Mouse (Mus musculus) ES-E14 (cell line): ENCODE results near the gene Anapc5. TPM values are rescaled to one million over a fixed set of nuclear protein-coding genes. Genes with fewer than 3 reads are reported as not detected.

Source experiments
- DNase-seq: peaks from one replicate; pipeline ENCODE4 v3.0.0-alpha.2; 2013; ENCODE audit warnings: low read depth, low spot score
- H3K27ac ChIP-seq: 2 replicates; pipeline ENCODE4 v1.5.1; 2012; ENCODE audit warnings: low read depth, mild to moderate bottlenecking, low read length, moderate library complexity, mixed read lengths; ENCODE audit not compliant: poor library complexity, insufficient read depth, severe bottlenecking
- H3K36me3 ChIP-seq: 2 replicates; pipeline ENCODE4 v1.6.1; 2012; ENCODE audit warnings: mild to moderate bottlenecking, low read length, moderate library complexity, mixed read lengths; ENCODE audit not compliant: control insufficient read depth, poor library complexity, insufficient read depth, severe bottlenecking
- H3K4me1 ChIP-seq, 2 experiments: fragments of 150-350 bp in 1 of 2; sonication (generic) in 1 of 2; 2 replicates each; pipeline ENCODE4 v1.6.1; 2012; ENCODE audit warnings: low read length in 2 of 2, mild to moderate bottlenecking in 1 of 2, mixed read lengths in 1 of 2; ENCODE audit not compliant: control insufficient read depth in 2 of 2, insufficient read depth in 2 of 2, poor library complexity in 1 of 2
- H3K4me3 ChIP-seq, 2 experiments: fragments of 150-350 bp in 1 of 2; sonication (generic) in 1 of 2; 2 replicates each; pipeline ENCODE4 v1.5.1; 2012; ENCODE audit warnings: low read length in 2 of 2, low read depth in 1 of 2, mild to moderate bottlenecking in 1 of 2, mixed read lengths in 1 of 2; ENCODE audit not compliant: insufficient read depth in 1 of 2, poor library complexity in 1 of 2, severe bottlenecking in 1 of 2
- H3K9ac ChIP-seq: 2 replicates; pipeline ENCODE4 v1.6.1; 2012; ENCODE audit warnings: low read depth, mild to moderate bottlenecking, low read length, mixed read lengths; ENCODE audit not compliant: poor library complexity, insufficient read depth, severe bottlenecking
- H3K9me3 ChIP-seq: fragments of 150-350 bp; sonication (generic); 2 replicates; pipeline ENCODE4 v1.6.1; 2012; ENCODE audit warnings: low read depth, mild to moderate bottlenecking, low read length; ENCODE audit not compliant: control insufficient read depth, insufficient read depth
- CHD2 ChIP-seq: IDR thresholded peaks from 2 replicates; pipeline ENCODE4 v1.6.1; 2014; ENCODE audit warnings: mild to moderate bottlenecking, low read depth, low read length, inconsistent platforms
- HCFC1 ChIP-seq: IDR thresholded peaks from 2 replicates; pipeline ENCODE4 v1.6.1; 2012; ENCODE audit warnings: low read length, inconsistent platforms, borderline replicate concordance; ENCODE audit not compliant: insufficient read depth
- MAFK ChIP-seq: IDR thresholded peaks from 2 replicates; pipeline ENCODE4 v1.6.1; 2014; ENCODE audit warnings: mild to moderate bottlenecking, low read depth, low read length, inconsistent platforms; ENCODE audit not compliant: insufficient read depth
- ZC3H11A ChIP-seq: IDR thresholded peaks from 2 replicates; pipeline ENCODE4 v1.6.1; 2012; ENCODE audit warnings: low read depth, mild to moderate bottlenecking, inconsistent platforms, low read length, borderline replicate concordance
- ZNF384 ChIP-seq: IDR thresholded peaks from 2 replicates; pipeline ENCODE4 v1.6.1; 2012; ENCODE audit warnings: low read depth, low read length, inconsistent platforms
- in situ Hi-C, 2 experiments: fragments of 600-800 bp; cut with MboI; formaldehyde crosslinking; loops; one replicate each; pipeline ENCODE4 v1.15.1; 2025; ENCODE audit warnings: low sequenced_read_pairs in 2 of 2, inconsistent platforms in 1 of 2; ENCODE audit not compliant: unreplicated experiment in 2 of 2
- total RNA-seq: library from RNA; depleted of rRNA; stranded (reverse); fragments of 300-350 nt; gene quantifications from 2 replicates; pipeline ENCODE4 v1.2.3, GENCODE M21; 2012

Anapc5 gene
- total RNA-seq, 1 experiment, result 285 TPM

DNA sequence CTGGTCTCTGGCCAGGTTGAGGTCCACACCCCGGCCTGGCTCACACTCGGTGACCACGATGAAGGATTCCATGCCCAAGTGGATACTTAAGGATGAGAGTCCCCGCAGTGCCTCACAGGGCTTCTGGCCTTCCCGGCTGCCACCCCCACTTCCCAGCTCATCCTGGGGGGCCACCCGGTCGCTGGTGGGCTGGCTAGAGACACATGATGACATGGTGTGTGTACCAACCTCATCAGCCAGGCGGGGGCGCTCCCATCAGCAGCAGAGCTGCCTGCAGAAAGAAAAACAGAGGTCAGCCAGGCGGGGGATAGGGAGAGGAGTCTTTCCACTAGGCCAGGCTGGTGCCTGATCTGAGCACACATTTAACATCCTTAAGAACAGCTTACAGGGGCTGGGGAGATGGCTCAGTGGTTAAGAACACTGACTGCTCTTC is 57.1 kb downstream of the Anapc5 start:
- DNase-seq, result no peak
- Histone ChIP-seq H3K4me3 (peak overlapping the region; percentile 42; a peak in 3 of 4 replicates), H3K4me1 (peaks cover 5 to 18% of the 10 kb centered on the region in 2 experiments), H3K9me3 (no peaks in the 10 kb centered on the region), H3K36me3 (peaks cover 3% of the 10 kb centered on the region; the same call in 1 of the 2 replicates), H3K27ac (no peak overlapping the region), H3K9ac (peak overlapping the region; percentile 2)
- TF ChIP-seq ZC3H11A (no peak), ZNF384 (no peak), MAFK (no peak), CHD2 (no peak), HCFC1 (no peak)
- in situ Hi-C loops, result no loop called here

- Histone ChIP-seq H3K9me3 (no peaks in the 10 kb centered on the region), H3K9ac (peak overlapping the region; percentile 2), H3K27ac (no peak overlapping the region), H3K4me3 (peak overlapping the region; percentile 42), H3K36me3 (peaks cover 5% of the 10 kb centered on the region; the same call in 1 of the 2 replicates), H3K4me1 (peaks cover 5 to 13% of the 10 kb centered on the region in 2 experiments)
- no peak for TF ChIP-seq ZNF384
- TF ChIP-seq ZC3H11A, result no peak
- no peak for TF ChIP-seq HCFC1
- DNase-seq, result no peak
- in situ Hi-C loops, result no loop called here
These were observed 57.7 kb downstream of the Anapc5 start for GRCm38 (mm10) chr5:122763271-122764031.

DNA sequence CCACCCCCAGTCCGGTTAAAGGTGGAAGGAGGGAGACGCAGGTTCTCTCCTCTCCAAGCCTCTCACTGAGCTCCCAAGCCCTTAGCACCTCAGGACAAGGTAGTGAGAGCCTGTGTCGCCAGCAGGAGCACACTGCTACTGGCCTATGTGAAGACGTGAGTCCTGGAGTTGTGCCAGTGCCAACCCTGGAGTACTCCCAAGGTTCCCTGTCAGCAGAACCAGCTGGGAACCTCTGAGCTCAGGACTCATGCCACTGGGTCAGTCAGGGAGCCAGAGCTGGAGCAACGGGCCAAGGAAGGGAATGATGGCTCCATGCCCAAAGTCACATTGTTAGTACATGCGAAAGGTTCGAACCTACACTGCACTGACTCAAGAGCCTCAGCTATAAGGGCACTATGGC is 64.5 kb downstream of the Anapc5 start:
- H3K9ac ChIP-seq, result no peak overlapping the region
- DNase-seq, result no peak

DNA sequence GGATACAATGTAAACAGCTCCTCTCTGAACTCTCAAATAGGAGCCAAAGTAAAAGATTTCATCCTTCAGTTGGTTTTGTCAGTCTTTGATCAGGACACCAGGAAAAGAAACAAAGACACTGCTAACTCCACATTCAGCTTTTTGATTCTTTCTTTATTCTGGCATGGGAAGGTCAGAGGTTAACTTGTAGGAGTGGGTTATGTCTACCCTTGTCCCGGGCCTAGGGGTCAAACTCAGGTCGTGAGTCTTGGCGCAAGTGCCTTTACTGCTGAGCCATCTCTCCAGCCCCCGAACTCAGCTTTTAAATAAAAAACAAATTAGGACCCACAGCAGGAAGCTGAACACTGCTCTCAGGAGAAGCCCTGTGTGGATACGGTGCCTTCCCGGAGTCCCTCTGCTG is 65.0 kb downstream of the Anapc5 start:
- H3K4me1 ChIP-seq, result peaks cover 3 to 5% of the 10 kb centered on the region in 2 experiments; a peak in 3 of 4 replicates
- no peaks in the 10 kb centered on the region for H3K9me3 ChIP-seq
- no peak overlapping the region for H3K4me3 ChIP-seq
- H3K27ac ChIP-seq, result no peak overlapping the region
- in situ Hi-C loops, result no loop called here
- peaks cover 2% of the 10 kb centered on the region; the same call in 1 of the 2 replicates for H3K36me3 ChIP-seq
- no peak overlapping the region for H3K9ac ChIP-seq
- no peak for TF ChIP-seq CHD2
- no peak for TF ChIP-seq ZC3H11A
- TF ChIP-seq HCFC1, result no peak
- no peak for TF ChIP-seq MAFK
- TF ChIP-seq ZNF384, result no peak
- no peak for DNase-seq

More for the DNA sequence above, 64.5 kb downstream of the Anapc5 start:
- Histone ChIP-seq H3K4me3 (no peak overlapping the region), H3K9me3 (no peaks in the 10 kb centered on the region), H3K36me3 (peaks cover 2% of the 10 kb centered on the region; the same call in 1 of the 2 replicates), H3K27ac (no peak overlapping the region), H3K4me1 (peaks cover 2 to 4% of the 10 kb centered on the region in 2 experiments; a peak in 3 of 4 replicates)
- TF ChIP-seq CHD2 (no peak), ZC3H11A (no peak), HCFC1 (no peak), ZNF384 (no peak), MAFK (no peak)
- in situ Hi-C loops, result no loop called here
